Mouse (Mus musculus): ENCODE measurements at regions not wholly inside any gene's neighbourhood (a gene's known extent, or its start where the extent isn't known, plus 50 kb on each side); places are given as distances from the start of the nearest gene placed in this dataset.

DNA sequence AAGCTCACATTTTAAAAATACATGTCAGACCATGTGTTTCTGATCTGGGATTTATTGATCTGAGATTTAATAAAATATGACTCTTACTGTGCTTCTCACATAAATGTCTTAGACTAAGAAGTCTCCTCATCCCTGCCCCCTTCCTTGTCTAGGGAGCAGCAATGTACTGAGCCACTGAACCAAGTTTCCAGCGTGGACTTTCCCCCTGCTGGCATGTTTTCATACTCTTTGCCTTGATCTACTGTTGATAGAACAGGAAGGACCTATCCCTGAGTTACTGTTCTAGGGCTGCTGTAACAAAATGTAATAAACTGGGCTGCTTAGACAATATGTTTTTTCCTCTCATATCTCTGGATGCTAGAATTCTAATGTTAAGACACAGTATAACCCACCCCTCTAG lies 206.7 kb downstream of the Emp1 start:
- Histone ChIP-seq H3K27ac (ENCODE audit: control insufficient read depth, low read depth, low read length) (no peak overlapping the region), H3K36me3 (ENCODE audit: control insufficient read depth in 1 of 2, insufficient read depth in 2 of 2, low read length in 2 of 2) (no peaks in the 10 kb centered on the region), H3K4me3 (ENCODE audit: control insufficient read depth in 1 of 2, insufficient read depth in 1 of 2, low read depth in 2 of 2, low read length in 2 of 2) (no peak overlapping the region), H3K27me3 (ENCODE audit: control insufficient read depth in 1 of 2, insufficient read depth in 2 of 2, low read length in 2 of 2) (no peaks in the 10 kb centered on the region), H3K9me3 (replicated peaks; ENCODE audit: insufficient read depth, low read length) (no peaks in the 10 kb centered on the region), H3K79me2 (ENCODE audit: control insufficient read depth, insufficient read depth, low read length, poor library complexity) (no peaks in the 10 kb centered on the region), H3K4me1 (ENCODE audit: control insufficient read depth in 1 of 2, insufficient read depth in 2 of 2, low read length in 2 of 2) (no peaks in the 10 kb centered on the region), H3K9ac (ENCODE audit: control insufficient read depth, low read depth, low read length, poor library complexity, severe bottlenecking) (no peak overlapping the region)
- TF ChIP-seq POLR2A (IDR thresholded peaks at IDR 0.05; ENCODE audit: control insufficient read depth in 1 of 2, insufficient read depth in 1 of 2, low read depth in 1 of 2, low read length in 2 of 2, poor library complexity in 1 of 2) (no peak), USF1 (IDR thresholded peaks at IDR 0.05; ENCODE audit: low read depth, low read length) (no peak)
- DNase-seq (ENCODE audit: low read depth, low spot score), result no peak

DNA sequence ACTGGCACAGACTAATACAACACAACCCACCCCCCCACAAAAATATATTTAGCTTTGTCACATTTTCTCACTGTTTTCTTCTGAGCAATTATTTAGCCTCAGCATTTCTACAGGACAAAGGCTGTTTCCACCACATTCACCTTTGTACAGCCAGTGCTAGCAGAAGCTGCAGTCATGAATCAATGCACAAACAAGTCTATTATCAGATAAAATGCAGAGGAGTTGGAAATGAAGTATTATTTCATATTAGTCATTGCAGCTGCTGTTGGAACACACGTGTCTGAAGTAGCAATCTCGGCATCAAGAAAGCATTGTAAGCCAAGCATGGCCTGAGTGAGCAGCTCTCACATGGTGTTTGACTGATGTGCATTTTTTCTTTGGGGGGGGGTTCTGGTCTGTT lies 212.9 kb downstream of the Emp1 start:
- TF ChIP-seq CTCF (IDR thresholded peaks at IDR 0.05 in 2 of 3, conservative IDR thresholded peaks at IDR 0.05 in 1 of 3; ENCODE audit: control insufficient read depth in 1 of 3, insufficient read depth in 1 of 3, low read depth in 2 of 3, low read length in 3 of 3, poor library complexity in 1 of 3, severe bottlenecking in 1 of 3) (no peak), MAFK (IDR thresholded peaks at IDR 0.05; ENCODE audit: borderline replicate concordance, low read depth, low read length) (no peak), NELFE (IDR thresholded peaks at IDR 0.05; ENCODE audit: low read depth, low read length) (no peak), ZMIZ1 (IDR thresholded peaks at IDR 0.05; ENCODE audit: low read depth, low read length) (no peak), GABPA (IDR thresholded peaks at IDR 0.05; ENCODE audit: low read depth, low read length) (no peak)
- no peak for DNase-seq (ENCODE audit: low read depth, low spot score)

DNA sequence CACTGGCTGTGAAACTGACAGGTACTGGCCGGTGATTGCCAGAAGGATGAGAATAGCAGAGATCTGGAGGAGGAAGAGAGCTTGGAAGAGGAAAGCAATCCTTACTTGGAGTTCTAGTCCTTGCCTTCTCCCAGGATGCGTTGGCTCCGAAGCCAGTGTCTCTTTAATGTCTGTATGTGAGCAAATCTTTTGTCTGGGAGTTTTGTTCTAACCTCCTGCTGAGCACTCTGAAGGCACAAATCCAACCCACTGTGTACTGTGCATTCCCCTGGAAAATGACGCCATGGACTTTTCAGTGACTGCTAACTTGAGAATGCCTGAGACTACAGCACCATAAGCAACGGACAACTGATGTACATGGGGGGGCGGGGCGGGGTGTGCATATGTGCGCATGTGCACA lies 216.4 kb downstream of the Emp1 start:
- Histone ChIP-seq H3K9ac (ENCODE audit: control insufficient read depth, low read depth, low read length, poor library complexity, severe bottlenecking) (no peak overlapping the region), H3K36me3 (ENCODE audit: control insufficient read depth in 1 of 2, insufficient read depth in 2 of 2, low read length in 2 of 2) (no peaks in the 10 kb centered on the region), H3K9me3 (replicated peaks; ENCODE audit: insufficient read depth, low read length) (no peaks in the 10 kb centered on the region), H3K79me2 (ENCODE audit: control insufficient read depth, insufficient read depth, low read length, poor library complexity) (no peaks in the 10 kb centered on the region), H3K4me1 (ENCODE audit: control insufficient read depth in 1 of 2, insufficient read depth in 2 of 2, low read length in 2 of 2) (no peaks in the 10 kb centered on the region), H3K27me3 (ENCODE audit: control insufficient read depth in 1 of 2, insufficient read depth in 2 of 2, low read length in 2 of 2) (no peaks in the 10 kb centered on the region), H3K27ac (ENCODE audit: control insufficient read depth, low read depth, low read length) (no peak overlapping the region), H3K4me3 (ENCODE audit: control insufficient read depth in 1 of 2, insufficient read depth in 1 of 2, low read depth in 2 of 2, low read length in 2 of 2) (no peak overlapping the region)
- TF ChIP-seq RAD21 (IDR thresholded peaks at IDR 0.05; ENCODE audit: low read depth, low read length) (no peak), TCF12 (IDR thresholded peaks at IDR 0.05; ENCODE audit: low read depth, low read length) (no peak), POLR2AphosphoS5 (IDR thresholded peaks at IDR 0.05; ENCODE audit: borderline replicate concordance, low read depth, low read length) (no peak), MEF2A (IDR thresholded peaks at IDR 0.05; ENCODE audit: extremely low read depth, insufficient replicate concordance, low read depth, low read length, poor library complexity, severe bottlenecking) (no peak), GABPA (IDR thresholded peaks at IDR 0.05; ENCODE audit: low read depth, low read length) (no peak), HCFC1 (IDR thresholded peaks at IDR 0.05; ENCODE audit: low read depth, low read length) (no peak), JUND (IDR thresholded peaks at IDR 0.05; ENCODE audit: low read depth, low read length) (no peak), USF2 (IDR thresholded peaks at IDR 0.05; ENCODE audit: borderline replicate concordance in 1 of 2, insufficient read depth in 1 of 2, low read depth in 1 of 2, low read length in 2 of 2) (no peak), ZMIZ1 (IDR thresholded peaks at IDR 0.05; ENCODE audit: low read depth, low read length) (no peak), ZNF384 (IDR thresholded peaks at IDR 0.05; ENCODE audit: low read depth, low read length) (no peak), CHD1 (IDR thresholded peaks at IDR 0.05; ENCODE audit: low read depth, low read length) (no peak), ZC3H11A (IDR thresholded peaks at IDR 0.05; ENCODE audit: low read depth, low read length) (no peak), NRF1 (IDR thresholded peaks at IDR 0.05; ENCODE audit: insufficient read depth, low read depth, low read length, poor library complexity, severe bottlenecking) (no peak), EP300 (IDR thresholded peaks at IDR 0.05; ENCODE audit: low read depth in 1 of 2, low read length in 2 of 2) (no peak)
- DNase-seq (ENCODE audit: low read depth, low spot score), result no peak

More for the DNA sequence above, 212.9 kb downstream of the Emp1 start:
- Histone ChIP-seq H3K27ac (ENCODE audit: control insufficient read depth, low read depth, low read length) (no peak overlapping the region), H3K9ac (ENCODE audit: control insufficient read depth, low read depth, low read length, poor library complexity, severe bottlenecking) (no peak overlapping the region), H3K4me3 (ENCODE audit: control insufficient read depth in 1 of 2, insufficient read depth in 1 of 2, low read depth in 2 of 2, low read length in 2 of 2) (no peak overlapping the region), H3K79me2 (ENCODE audit: control insufficient read depth, insufficient read depth, low read length, poor library complexity) (no peaks in the 10 kb centered on the region), H3K9me3 (replicated peaks; ENCODE audit: insufficient read depth, low read length) (no peaks in the 10 kb centered on the region), H3K36me3 (ENCODE audit: control insufficient read depth in 1 of 2, insufficient read depth in 2 of 2, low read length in 2 of 2) (no peaks in the 10 kb centered on the region), H3K27me3 (ENCODE audit: control insufficient read depth in 1 of 2, insufficient read depth in 2 of 2, low read length in 2 of 2) (no peaks in the 10 kb centered on the region), H3K4me1 (ENCODE audit: control insufficient read depth in 1 of 2, insufficient read depth in 2 of 2, low read length in 2 of 2) (no peaks in the 10 kb centered on the region)

All from MEL (cell line).